24 mouse cellular contexts compared by ENCODE assay signal in genomic region chr9:86015841-86016240, GRCm38 (mm10).
A peak's percentile ranks its signal among the peaks of the same experiment; 100 is the strongest.
DNase-seq lines count a peak whose midpoint lies in the region; ATAC-seq and TF ChIP-seq lines count a peak whose summit lies in the region.
"Had no signal": no experiment of that assay in that cellular context is flagged by ENCODE, and none has a peak within 500 bp of the region (broad histone marks: within the 10 kb centered on the region; RNA-seq: fewer than 3 reads in every experiment).

No protein-coding gene starts in this region.

- no peak for TF ChIP-seq CTCF in gastrocnemius, adult 2 months (IDR thresholded peaks at IDR 0.05)
- TF ChIP-seq CTCF in hindbrain, postnatal 0 days (IDR thresholded peaks at IDR 0.05; ENCODE audit: low read depth) = no peak

- ATAC-seq in frontal cortex, adult (ENCODE audit: low TSS enrichment) = peak; percentile 23; the same call in 1 of the 2 replicates
- ATAC-seq in common myeloid progenitor, adult 5-6 weeks (replicated peaks; ENCODE audit: low read depth, poor library complexity, severe bottlenecking) = 0 out of 2 replicates have a peak, but pooled peaks have one; percentile 25
- ATAC-seq in hindbrain, postnatal 0 days = no peak
- ATAC-seq: forebrain, embryonic 14.5 days; forebrain, embryonic 16.5 days had no signal

- H3K36me3 ChIP-seq in hindbrain, postnatal 0 days (ENCODE audit: insufficient read depth, low read length) = no peaks in the 10 kb centered on the region
- H3K36me3 ChIP-seq: embryonic facial prominence, embryonic 13.5 days; embryonic facial prominence, embryonic 15.5 days; forebrain, embryonic 10.5 days; forebrain, embryonic 12.5 days had no signal

- H3K27ac ChIP-seq in gastrocnemius, adult 2 months = no peak overlapping the region
- H3K27ac ChIP-seq in hindbrain, postnatal 0 days = no peak overlapping the region
- H3K27ac ChIP-seq: embryonic facial prominence, embryonic 13.5 days; embryonic facial prominence, embryonic 15.5 days; forebrain, embryonic 10.5 days; forebrain, embryonic 12.5 days had no signal

- H3K9ac ChIP-seq in hindbrain, postnatal 0 days (replicated peaks; ENCODE audit: low read length) = no peak overlapping the region
- H3K9ac ChIP-seq: embryonic facial prominence, embryonic 13.5 days; embryonic facial prominence, embryonic 15.5 days; forebrain, embryonic 12.5 days had no signal

- DNase-seq in frontal cortex, postnatal 14 days (ENCODE audit: low spot score in 2 of 2) = no peak
- DNase-seq in layer of hippocampus, adult 9-11 months = peak; percentile 24
- no peak for DNase-seq in layer of hippocampus, adult 11-12 months (ENCODE audit: low spot score)
- peak; percentile 69 for DNase-seq in A20 (ENCODE audit: low read depth, low spot score)
- DNase-seq in gastrocnemius, adult 2 months = no peak
- DNase-seq in hindbrain, postnatal 0 days (ENCODE audit: low spot score) = no peak
- DNase-seq: adrenal gland, adult 2 months; adrenal gland, postnatal 10 days; adrenal gland, postnatal 25 days; cerebellum, adult 11-12 months; cerebellum, adult 2 months; cerebellum, adult 9-10 months; cerebellum, postnatal 10 days; cerebellum, postnatal 25 days; embryo, embryonic 11 days had no signal

- no peak overlapping the region for H3K4me2 ChIP-seq in hindbrain, postnatal 0 days (ENCODE audit: low read depth, low read length)
- H3K4me2 ChIP-seq: embryonic facial prominence, embryonic 13.5 days; embryonic facial prominence, embryonic 15.5 days; forebrain, embryonic 12.5 days had no signal

- H3K9me3 ChIP-seq in hindbrain, postnatal 0 days (ENCODE audit: low read length) = no peaks in the 10 kb centered on the region
- H3K9me3 ChIP-seq: embryonic facial prominence, embryonic 13.5 days; embryonic facial prominence, embryonic 15.5 days; forebrain, embryonic 10.5 days; forebrain, embryonic 12.5 days had no signal

- H3K27me3 ChIP-seq in hindbrain, postnatal 0 days (ENCODE audit: insufficient read depth, low read length) = no peaks in the 10 kb centered on the region
- H3K27me3 ChIP-seq: embryonic facial prominence, embryonic 13.5 days; embryonic facial prominence, embryonic 15.5 days; forebrain, embryonic 12.5 days had no signal

- intact Hi-C loops in gastrocnemius, adult 2 months (cut with DNase I) = no loop called here

- H3K4me3 ChIP-seq in gastrocnemius, adult 2 months = no peak overlapping the region
- H3K4me3 ChIP-seq in hindbrain, postnatal 0 days (ENCODE audit: low read length) = no peak overlapping the region
- H3K4me3 ChIP-seq: embryonic facial prominence, embryonic 13.5 days; embryonic facial prominence, embryonic 15.5 days; erythroblast, embryonic 14.5 days; forebrain, embryonic 10.5 days; forebrain, embryonic 12.5 days had no signal

- WGBS in hindbrain, postnatal 0 days = 71% methylated on average over 4 of the region's 4 CpGs

- no peaks in the 10 kb centered on the region for H3K4me1 ChIP-seq in hindbrain, postnatal 0 days (ENCODE audit: insufficient read depth, low read length)
- H3K4me1 ChIP-seq: embryonic facial prominence, embryonic 13.5 days; embryonic facial prominence, embryonic 15.5 days had no signal

Comparison
In these comparisons a context has a peak if more than half of its experiments do, and no peak if none do; other contexts are left out.
1. DNase-seq: peak in layer of hippocampus, adult 9-11 months (single experiment) and A20 (single experiment); none in frontal cortex, postnatal 14 days (0 of 2), layer of hippocampus, adult 11-12 months (single experiment), gastrocnemius, adult 2 months (single experiment) and hindbrain, postnatal 0 days (single experiment).